Mouse (Mus musculus): ENCODE results near the gene 2310022B05Rik. TPM values are rescaled to one million over a fixed set of nuclear protein-coding genes. Genes with fewer than 3 reads are reported as not detected.

The 2310022B05Rik gene
- total RNA-seq, 4 experiments from 2014 or later, result 42.8 to 61.1 (median 50.7) TPM

DNA sequence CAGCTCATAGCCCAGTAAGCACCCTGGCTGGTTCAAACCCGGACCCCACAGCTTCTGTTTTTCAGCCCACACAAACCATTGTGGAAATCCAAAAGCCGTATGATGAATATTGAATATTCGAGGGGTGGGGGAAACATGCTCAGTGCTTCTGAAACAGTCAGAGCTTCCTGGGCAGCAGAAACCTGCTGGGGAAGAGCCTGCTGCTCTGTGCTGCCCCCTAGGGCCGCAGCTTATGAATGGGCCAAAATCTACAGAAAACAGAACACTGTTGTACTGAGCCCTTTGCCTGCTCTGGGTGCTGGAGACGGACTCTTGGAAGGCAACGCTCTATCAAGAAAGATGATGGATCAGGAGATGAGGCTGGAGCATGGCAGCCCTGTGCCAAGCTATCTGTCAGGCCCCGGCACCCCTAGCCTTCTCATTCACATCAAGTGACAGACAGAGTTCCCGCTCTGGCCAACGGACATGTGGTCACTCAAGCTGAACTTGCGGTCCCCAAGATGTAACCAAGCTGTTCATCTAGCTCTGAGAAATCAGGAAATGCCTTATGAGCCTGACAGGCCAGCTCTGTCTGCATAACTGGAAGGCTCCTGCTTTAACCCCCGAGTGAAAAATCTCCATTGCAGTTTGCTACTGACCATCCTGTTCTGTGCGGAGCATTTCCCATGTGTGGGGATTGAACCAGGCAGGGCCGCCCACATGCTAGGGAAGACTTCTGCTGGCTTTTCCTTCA lies 54.8 kb downstream of the 2310022B05Rik start:
- no peak for DNase-seq (ENCODE audit: low spot score)

- no peak for DNase-seq (ENCODE audit: low spot score)
Measured at GRCm38 (mm10) chr8:124604066-124604465, 59.1 kb downstream of the 2310022B05Rik start.

- DNase-seq (ENCODE audit: low spot score), result no peak
Measured at GRCm38 (mm10) chr8:124589393-124589792, 73.8 kb downstream of the 2310022B05Rik start.

DNA sequence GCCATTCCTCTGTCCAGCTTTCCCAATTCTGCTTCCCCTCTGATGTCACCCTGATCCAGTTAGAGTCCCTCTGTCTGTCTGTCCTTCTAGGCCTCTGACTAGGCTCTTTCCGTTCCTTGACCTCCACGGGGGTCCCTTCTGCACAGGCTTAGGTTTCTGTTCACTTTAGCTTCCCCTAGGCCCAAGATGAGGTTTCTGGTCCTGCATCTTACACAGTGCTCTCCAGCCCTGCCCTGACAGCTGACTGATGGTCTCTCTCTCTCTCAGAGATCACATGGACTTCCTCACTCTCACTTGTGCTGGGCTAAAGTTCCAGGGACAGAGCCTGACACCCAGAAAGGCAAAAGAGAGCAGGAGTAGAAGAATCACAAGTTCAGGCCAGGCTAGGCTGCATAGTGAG lies 76.6 kb downstream of the 2310022B05Rik start:
- DNase-seq (ENCODE audit: low spot score), result no peak

Other genes starting within 250 kb of the 2310022B05Rik start
- under 1 TPM; 0.41 to 0.66 (median 0.59) TPM for gene Pgbd5, start 223.7 kb downstream of the 2310022B05Rik start, total RNA-seq (2022)
- 10 to 100 TPM; 21.6 to 26.9 (median 25.4) TPM for gene Cog2, start 142.6 kb downstream of the 2310022B05Rik start, total RNA-seq (2022)
- 1 to 10 TPM; 4.7 to 6.6 (median 6.0) TPM for gene Agt, start 93.7 kb downstream of the 2310022B05Rik start, total RNA-seq (2022)
- gene Capn9, start 87.3 kb downstream of the 2310022B05Rik start, total RNA-seq (2022), result not detected
- 10 to 100 TPM; 13.4 to 18.6 (median 14.7) TPM for gene Ttc13, start 58.6 kb upstream of the 2310022B05Rik start, total RNA-seq (2022)
- 1 to 10 TPM; 3.6 to 6.0 (median 3.9) TPM for gene Arv1, start 58.8 kb upstream of the 2310022B05Rik start, total RNA-seq (2022)
- 1 to 10 TPM in 3 of 4 experiments, under 1 TPM in 1; 0.72 to 1.5 (median 1.4) TPM for gene Fam89a, start 88.5 kb upstream of the 2310022B05Rik start, total RNA-seq (2022)
- gene Trim67, start 129.7 kb upstream of the 2310022B05Rik start, total RNA-seq (2022), result under 1 TPM; 0.22 to 0.82 (median 0.50) TPM
- 100 to 1,000 TPM; 184 to 202 (median 188) TPM for gene Gnpat, start 199.7 kb upstream of the 2310022B05Rik start, total RNA-seq (2022)
- gene 2810004N23Rik, start 199.8 kb upstream of the 2310022B05Rik start, total RNA-seq (2022), result 10 to 100 TPM; 47.3 to 56.0 (median 50.9) TPM
- gene Exoc8, start 234.3 kb upstream of the 2310022B05Rik start, total RNA-seq (2022), result 10 to 100 TPM; 18.5 to 22.5 (median 19.7) TPM
- gene Sprtn, start 234.5 kb upstream of the 2310022B05Rik start, total RNA-seq (2022), result 10 to 100 TPM; 11.0 to 13.7 (median 12.3) TPM

Measured in heart, adult 8-10 months (tissue).